Mouse (Mus musculus) forebrain, embryonic 14.5 days (tissue): ENCODE measurements at regions not wholly inside any gene's neighbourhood (a gene's known extent, or its start where the extent isn't known, plus 50 kb on each side); places are given as distances from the start of the nearest gene placed in this dataset.
A peak's percentile ranks its signal among the peaks of the same experiment; 100 is the strongest.

Experiments used
- ATAC-seq: fragments of 200-750 bp; cut with Nextera tagmentation; 2 replicates; pipeline ENCODE4 v1.8.0; 2017; ENCODE audit warnings: mild to moderate bottlenecking, moderate library complexity
- DNase-seq: peaks from one replicate; pipeline ENCODE4 v3.0.0-alpha.2; 2015; ENCODE audit warnings: low spot score
- H3K27ac ChIP-seq: fragments of 300-500 bp; sonication (generic); 2 replicates; pipeline ENCODE4 v1.5.1; 2014; ENCODE audit warnings: low read depth, mild to moderate bottlenecking, control low read depth, low read length, moderate library complexity
- H3K27me3 ChIP-seq: fragments of 300-500 bp; sonication (generic); replicated peaks from 2 replicates; pipeline ENCODE4 v1.6.1; 2014; ENCODE audit warnings: low read length, control low read depth, mixed read lengths; ENCODE audit not compliant: control insufficient read depth, insufficient read depth
- H3K36me3 ChIP-seq: fragments of 300-500 bp; sonication (generic); 2 replicates; pipeline ENCODE4 v1.6.1; 2014; ENCODE audit warnings: low read length, control low read depth; ENCODE audit not compliant: control insufficient read depth, insufficient read depth
- H3K4me1 ChIP-seq: fragments of 300-500 bp; sonication (generic); 2 replicates; pipeline ENCODE4 v1.6.1; 2014; ENCODE audit warnings: antibody characterized with exemption, low read length, control low read depth; ENCODE audit not compliant: control insufficient read depth, insufficient read depth
- H3K4me2 ChIP-seq: fragments of 300-500 bp; sonication (generic); 2 replicates; pipeline ENCODE4 v1.6.1; 2014; ENCODE audit warnings: mild to moderate bottlenecking, control low read depth, low read length
- H3K4me3 ChIP-seq: fragments of 300-500 bp; sonication (generic); 2 replicates; pipeline ENCODE4 v1.5.1; 2014; ENCODE audit warnings: low read depth, low read length, control low read depth
- H3K9ac ChIP-seq: fragments of 300-500 bp; sonication (generic); 2 replicates; pipeline ENCODE4 v1.6.1; 2014; ENCODE audit warnings: mild to moderate bottlenecking, low read length, control low read depth, moderate library complexity
- H3K9me3 ChIP-seq: fragments of 300-500 bp; sonication (generic); replicated peaks from 2 replicates; pipeline ENCODE4 v1.6.1; 2016; ENCODE audit warnings: low read length, control low read depth, mixed read lengths; ENCODE audit not compliant: control insufficient read depth
- WGBS: fragments of 180-500 bp; shearing (Covaris S2); extraction: QIAGEN DNeasy Blood & Tissue Kit; methylation state at CpG from one replicate; pipeline ENCODE4 v1.1.7; 2014; 5-methylcytosine and 5-hydroxymethylcytosine counted together

- DNase-seq (no peak), ATAC-seq (no peak)
- no peak overlapping the region for H3K4me3 ChIP-seq
- WGBS = 75% methylated on average over 4 of the region's 4 CpGs
- no peaks in the 10 kb centered on the region for H3K9me3 ChIP-seq
- no peaks in the 10 kb centered on the region for H3K36me3 ChIP-seq
- H3K4me1 ChIP-seq = no peaks in the 10 kb centered on the region
- H3K9ac ChIP-seq = no peak overlapping the region
- H3K27ac ChIP-seq = no peak overlapping the region
- no peaks in the 10 kb centered on the region for H3K27me3 ChIP-seq
- H3K4me2 ChIP-seq = no peak overlapping the region
Measured at GRCm38 (mm10) chr5:127057770-127058169, 183.8 kb upstream of the Tmem132c start.

- Histone ChIP-seq H3K9ac (no peak overlapping the region), H3K27ac (no peak overlapping the region), H3K4me1 (no peaks in the 10 kb centered on the region), H3K27me3 (no peaks in the 10 kb centered on the region), H3K4me2 (no peak overlapping the region), H3K36me3 (no peaks in the 10 kb centered on the region), H3K4me3 (no peak overlapping the region), H3K9me3 (no peaks in the 10 kb centered on the region)
- 82% methylated on average over 4 of the region's 4 CpGs for WGBS
- ATAC-seq = no peak
- peak; percentile 8 for DNase-seq
Measured at GRCm38 (mm10) chr5:127074327-127074726, 167.3 kb upstream of the Tmem132c start.
